Mouse (Mus musculus): Measurements from ENCODE around the gene Gas7.

DNA sequence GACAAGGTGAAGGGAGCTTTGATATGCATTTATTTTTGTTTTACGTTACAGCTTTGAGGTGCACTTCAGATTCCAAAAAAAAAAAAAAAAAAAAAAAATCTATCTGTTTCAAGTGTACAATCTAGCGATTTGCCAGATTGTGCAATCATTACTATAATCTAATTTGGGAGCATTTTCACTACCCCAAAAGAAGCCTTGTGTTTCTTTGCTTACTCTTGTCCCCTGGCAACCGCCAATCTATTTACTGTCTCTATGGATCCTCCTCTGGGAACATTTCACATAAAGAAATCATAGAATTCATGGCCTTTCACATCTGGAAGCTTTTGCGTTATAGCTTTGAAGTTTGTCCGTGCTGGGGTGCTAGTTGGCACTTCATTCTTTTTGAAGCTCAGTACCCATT lies 3.7 kb upstream of the Gas7 start:
- TF ChIP-seq CTCF (IDR thresholded peaks at IDR 0.05; ENCODE audit: insufficient read depth, low read length) (no peak), POLR2A (IDR thresholded peaks at IDR 0.05; ENCODE audit: borderline replicate concordance, extremely low read depth, low read depth, low read length) (no peak)

Data from lung, adult 2 months (tissue).